Mouse (Mus musculus): ENCODE data around the gene Qsox1. TPM values are rescaled to one million over a fixed set of nuclear protein-coding genes. Genes with fewer than 3 reads are reported as not detected.

The Qsox1 gene
- total RNA-seq, 2 experiments from 2014 or later, result 31.8 to 32.1 TPM

GRCm38 (mm10) chr1:155805607-155806006, 7.1 kb downstream of the Qsox1 start:
- intact Hi-C loops (cut with DNase I), result no loop called here

GRCm38 (mm10) chr1:155801014-155801991, 11.4 kb downstream of the Qsox1 start:
- intact Hi-C loops (cut with DNase I), result no loop called here

More at GRCm38 (mm10) chr1:155805607-155806006, 7.1 kb downstream of the Qsox1 start:
- no peak for DNase-seq (ENCODE audit: low spot score in 2 of 2)

GRCm38 (mm10) chr1:155798000-155798399, 14.7 kb downstream of the Qsox1 start:
- DNase-seq (ENCODE audit: low spot score in 2 of 2), result no peak
- intact Hi-C loops (cut with DNase I), result no loop called here

More at GRCm38 (mm10) chr1:155801014-155801991, 11.4 kb downstream of the Qsox1 start:
- no peak for DNase-seq (ENCODE audit: low spot score in 2 of 2)

GRCm38 (mm10) chr1:155797425-155797824, 15.3 kb downstream of the Qsox1 start:
- DNase-seq (ENCODE audit: low spot score in 2 of 2), result no peak
- intact Hi-C loops (cut with DNase I), result no loop called here

- intact Hi-C loops (cut with DNase I), result no loop called here
Measured at GRCm38 (mm10) chr1:155796757-155797405, 15.8 kb downstream of the Qsox1 start.

GRCm38 (mm10) chr1:155795791-155796233, 16.9 kb downstream of the Qsox1 start:
- no peak for DNase-seq (ENCODE audit: low spot score in 2 of 2)
- intact Hi-C loops (cut with DNase I), result no loop called here

More at GRCm38 (mm10) chr1:155796757-155797405, 15.8 kb downstream of the Qsox1 start:
- DNase-seq (ENCODE audit: low spot score in 2 of 2), result no peak

GRCm38 (mm10) chr1:155794855-155795254, 17.8 kb downstream of the Qsox1 start:
- DNase-seq (ENCODE audit: low spot score in 2 of 2), result no peak
- intact Hi-C loops (cut with DNase I), result no loop called here

- DNase-seq (ENCODE audit: low spot score in 2 of 2), result no peak
Measured at GRCm38 (mm10) chr1:155791919-155792318, 20.8 kb downstream of the Qsox1 start.

GRCm38 (mm10) chr1:155790111-155790974, 22.3 kb downstream of the Qsox1 start:
- intact Hi-C loops (cut with DNase I), result no loop called here
- DNase-seq (ENCODE audit: low spot score in 2 of 2), result no peak

More at GRCm38 (mm10) chr1:155791919-155792318, 20.8 kb downstream of the Qsox1 start:
- intact Hi-C loops (cut with DNase I), result no loop called here

GRCm38 (mm10) chr1:155785886-155786285, 26.8 kb downstream of the Qsox1 start:
- intact Hi-C loops (cut with DNase I), result loop anchor here (1.0 kb wide), 1 partner anchor 211 kb away; no protein-coding TSS in a partner anchor
- DNase-seq (ENCODE audit: low spot score in 2 of 2), result no peak

GRCm38 (mm10) chr1:155784343-155785205, 28.1 kb downstream of the Qsox1 start:
- DNase-seq (ENCODE audit: low spot score in 2 of 2), result peak; percentile 29 to 32

GRCm38 (mm10) chr1:155782382-155782781, 30.3 kb downstream of the Qsox1 start:
- intact Hi-C loops (cut with DNase I), result no loop called here
- DNase-seq (ENCODE audit: low spot score in 2 of 2), result no peak

More at GRCm38 (mm10) chr1:155784343-155785205, 28.1 kb downstream of the Qsox1 start:
- intact Hi-C loops (cut with DNase I), result loop anchor here (1.0 kb wide), 1 partner anchor 209 kb away; no protein-coding TSS in a partner anchor

- intact Hi-C loops (cut with DNase I), result no loop called here
- DNase-seq (ENCODE audit: low spot score in 2 of 2), result no peak
Measured at GRCm38 (mm10) chr1:155777641-155778625, 34.8 kb downstream of the Qsox1 start.

GRCm38 (mm10) chr1:155759167-155759566, 53.5 kb downstream of the Qsox1 start:
- intact Hi-C loops (cut with DNase I), result no loop called here
- no peak for DNase-seq (ENCODE audit: low spot score in 2 of 2)

GRCm38 (mm10) chr1:155758711-155759110, 54.0 kb downstream of the Qsox1 start:
- intact Hi-C loops (cut with DNase I), result no loop called here
- no peak for DNase-seq (ENCODE audit: low spot score in 2 of 2)

GRCm38 (mm10) chr1:155757621-155758020, 55.1 kb downstream of the Qsox1 start:
- DNase-seq (ENCODE audit: low spot score in 2 of 2), result no peak
- intact Hi-C loops (cut with DNase I), result no loop called here

- DNase-seq (ENCODE audit: low spot score in 2 of 2), result no peak
- intact Hi-C loops (cut with DNase I), result no loop called here
Measured at GRCm38 (mm10) chr1:155753411-155753810, 59.3 kb downstream of the Qsox1 start.
